Mouse (Mus musculus) kidney, embryonic 16.5 days (tissue): ENCODE data around the gene Slc9a9. TPM values are rescaled to one million over a fixed set of nuclear protein-coding genes. Genes with fewer than 3 reads are reported as not detected.
A peak's percentile ranks its signal among the peaks of the same experiment; 100 is the strongest.

Experiments
- ATAC-seq: fragments of 200-750 bp; cut with Nextera tagmentation; 2 replicates; pipeline ENCODE4 v1.8.0; 2017; ENCODE audit warnings: moderate TSS enrichment; ENCODE audit not compliant: low FRiP score, low TSS enrichment
- H3K27ac ChIP-seq: fragments of 300-500 bp; sonication (generic); 2 replicates; pipeline ENCODE4 v1.5.1; 2014; ENCODE audit warnings: low read length
- H3K27me3 ChIP-seq: fragments of 300-500 bp; sonication (generic); 2 replicates; pipeline ENCODE4 v1.6.1; 2014; ENCODE audit warnings: low read length, control low read depth, mixed read lengths; ENCODE audit not compliant: insufficient read depth
- H3K36me3 ChIP-seq: fragments of 300-500 bp; sonication (generic); 2 replicates; pipeline ENCODE4 v1.6.1; 2014; ENCODE audit warnings: low read length, control low read depth, mixed read lengths; ENCODE audit not compliant: insufficient read depth
- H3K4me1 ChIP-seq: fragments of 300-500 bp; sonication (generic); 2 replicates; pipeline ENCODE4 v1.6.1; 2014; ENCODE audit warnings: low read length, control low read depth, mixed read lengths; ENCODE audit not compliant: insufficient read depth
- H3K4me2 ChIP-seq: fragments of 300-500 bp; sonication (generic); replicated peaks from 2 replicates; pipeline ENCODE4 v1.6.1; 2014; ENCODE audit warnings: low read depth, low read length
- H3K4me3 ChIP-seq: fragments of 300-500 bp; sonication (generic); 2 replicates; pipeline ENCODE4 v1.5.1; 2014; ENCODE audit warnings: mild to moderate bottlenecking, low read length
- H3K9ac ChIP-seq: fragments of 300-500 bp; sonication (generic); replicated peaks from 2 replicates; pipeline ENCODE4 v1.6.1; 2014; ENCODE audit warnings: low read length
- H3K9me3 ChIP-seq: fragments of 300-500 bp; sonication (generic); 2 replicates; pipeline ENCODE4 v1.6.1; 2016; ENCODE audit warnings: low read length, control low read depth
- WGBS: fragments of 180-500 bp; shearing (Covaris S2); extraction: QIAGEN DNeasy Blood & Tissue Kit; methylation state at CpG from one replicate; pipeline ENCODE4 v1.1.7; 2014; 5-methylcytosine and 5-hydroxymethylcytosine counted together
- polyA plus RNA-seq: library from polyadenylated mRNA; unstranded; fragments of >200 nt; fragmentation: Nextera tagmentation; extraction: Ambion mirVana; gene quantifications from 2 replicates; pipeline ENCODE4 v1.2.1, GENCODE M21; 2015

Gene Slc9a9
- polyA plus RNA-seq, 1 experiment from 2014 or later, result 4.3 TPM

DNA sequence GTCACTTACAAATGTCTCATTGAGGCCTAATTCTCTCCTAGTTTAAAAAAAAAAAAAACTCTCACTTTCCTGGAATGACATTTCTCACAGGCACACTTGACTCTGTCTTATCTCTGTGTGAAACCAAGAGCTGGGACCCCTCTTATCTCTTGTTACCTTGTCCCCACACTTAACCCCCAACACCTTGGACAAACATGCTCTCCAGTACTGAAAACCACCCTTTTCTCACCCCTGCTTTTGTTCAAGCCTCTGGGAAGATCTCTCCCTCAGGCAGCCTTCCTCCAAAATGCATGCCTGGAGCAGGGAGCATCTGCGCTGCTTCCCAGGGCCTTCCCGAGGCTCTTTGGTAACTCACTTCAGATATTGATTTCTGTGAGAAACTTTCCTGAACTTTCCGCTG lies 524.0 kb downstream of the Slc9a9 start:
- H3K4me2 ChIP-seq, result no peak overlapping the region
- no peaks in the 10 kb centered on the region for H3K9me3 ChIP-seq
- no peak for ATAC-seq
- H3K9ac ChIP-seq, result no peak overlapping the region; the same call in 1 of the 2 replicates
- H3K36me3 ChIP-seq, result no peaks in the 10 kb centered on the region
- WGBS, result 82% methylated on average over 3 of the region's 3 CpGs
- no peak overlapping the region for H3K4me3 ChIP-seq
- 0 out of 2 replicates have a peak, but pooled peaks cover 9% of the 10 kb centered on the region for H3K4me1 ChIP-seq
- peak overlapping the region; percentile 64 for H3K27ac ChIP-seq
- H3K27me3 ChIP-seq, result no peaks in the 10 kb centered on the region

DNA sequence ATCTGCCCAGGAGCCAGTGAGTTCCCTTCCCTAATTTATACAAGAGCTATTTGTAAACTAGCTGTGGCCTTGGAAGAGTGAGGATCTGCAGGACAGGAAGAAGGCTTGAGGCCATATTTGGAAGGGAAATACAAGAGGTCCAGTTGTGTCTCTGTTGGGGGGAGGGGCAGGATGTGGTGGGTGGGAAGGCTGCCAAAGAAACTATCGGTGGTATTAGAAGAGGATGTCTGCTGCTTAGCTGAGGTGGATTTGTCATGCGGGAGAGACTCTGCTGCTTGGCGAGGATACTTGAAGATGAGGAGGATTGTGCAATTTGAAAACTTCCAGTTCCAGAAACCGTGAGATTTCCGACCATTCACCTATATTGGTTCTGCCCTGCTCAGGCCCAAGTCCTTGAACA lies 524.4 kb downstream of the Slc9a9 start:
- Histone ChIP-seq H3K27ac (peak overlapping the region; percentile 64), H3K27me3 (no peaks in the 10 kb centered on the region), H3K9ac (no peak overlapping the region), H3K4me1 (0 out of 2 replicates have a peak, but pooled peaks cover 9% of the 10 kb centered on the region), H3K36me3 (no peaks in the 10 kb centered on the region), H3K4me2 (no peak overlapping the region), H3K9me3 (no peaks in the 10 kb centered on the region), H3K4me3 (no peak overlapping the region)
- 55% methylated on average over 5 of the region's 5 CpGs for WGBS
- ATAC-seq, result peak; percentile 52; the same call in 1 of the 2 replicates

DNA sequence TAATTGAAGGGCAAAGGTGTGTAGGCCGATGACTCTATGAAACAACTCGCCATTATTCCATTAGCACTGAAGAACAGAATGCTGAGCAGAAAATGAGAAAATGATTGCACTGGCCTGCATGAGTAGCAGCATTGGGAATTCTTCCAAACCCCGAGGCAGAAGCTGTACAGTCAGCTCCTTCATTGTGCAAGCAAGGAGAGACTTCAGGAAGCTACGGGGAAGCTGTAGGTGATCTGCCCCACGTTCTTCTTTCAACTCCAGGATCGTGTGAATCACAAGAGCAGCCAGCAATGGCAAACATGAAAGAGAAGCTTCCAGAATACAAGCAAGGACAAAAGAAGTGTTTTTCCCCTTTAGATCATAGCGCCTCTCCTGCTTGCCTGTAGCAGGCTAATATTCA lies 538.0 kb downstream of the Slc9a9 start:
- no peaks in the 10 kb centered on the region for H3K9me3 ChIP-seq
- no peak overlapping the region for H3K4me2 ChIP-seq
- H3K4me3 ChIP-seq, result no peak overlapping the region
- 82% methylated on average over 7 of the region's 7 CpGs for WGBS
- no peaks in the 10 kb centered on the region for H3K36me3 ChIP-seq
- no peaks in the 10 kb centered on the region for H3K27me3 ChIP-seq
- no peak overlapping the region for H3K27ac ChIP-seq
- no peaks in the 10 kb centered on the region for H3K4me1 ChIP-seq
- H3K9ac ChIP-seq, result no peak overlapping the region
- no peak for ATAC-seq

DNA sequence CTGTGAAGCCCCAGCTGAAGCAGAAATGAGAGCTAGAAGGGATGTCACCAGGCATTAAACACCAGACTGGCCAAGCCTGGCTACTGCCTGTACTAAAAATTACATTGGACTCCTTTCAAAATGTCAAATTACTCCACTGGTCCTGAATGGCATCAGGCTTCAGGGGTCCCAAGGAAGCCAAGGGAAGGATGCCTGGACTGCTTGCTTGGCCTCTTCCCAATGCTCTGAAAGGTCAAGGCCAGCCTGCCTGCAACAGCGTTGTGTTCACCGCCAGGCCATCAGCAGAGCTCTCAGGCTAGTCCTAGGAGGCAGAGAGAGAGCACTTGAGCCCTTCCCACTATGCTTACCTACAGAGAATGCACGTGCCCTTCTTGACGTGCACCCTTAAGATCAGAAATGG lies 539.0 kb downstream of the Slc9a9 start:
- ATAC-seq, result no peak
- H3K4me1 ChIP-seq, result no peaks in the 10 kb centered on the region
- no peak overlapping the region for H3K9ac ChIP-seq
- H3K4me3 ChIP-seq, result no peak overlapping the region
- H3K27ac ChIP-seq, result no peak overlapping the region
- no peak overlapping the region for H3K4me2 ChIP-seq
- no peaks in the 10 kb centered on the region for H3K9me3 ChIP-seq
- H3K27me3 ChIP-seq, result no peaks in the 10 kb centered on the region
- no peaks in the 10 kb centered on the region for H3K36me3 ChIP-seq
- WGBS, result 84% methylated on average over 4 of the region's 4 CpGs

DNA sequence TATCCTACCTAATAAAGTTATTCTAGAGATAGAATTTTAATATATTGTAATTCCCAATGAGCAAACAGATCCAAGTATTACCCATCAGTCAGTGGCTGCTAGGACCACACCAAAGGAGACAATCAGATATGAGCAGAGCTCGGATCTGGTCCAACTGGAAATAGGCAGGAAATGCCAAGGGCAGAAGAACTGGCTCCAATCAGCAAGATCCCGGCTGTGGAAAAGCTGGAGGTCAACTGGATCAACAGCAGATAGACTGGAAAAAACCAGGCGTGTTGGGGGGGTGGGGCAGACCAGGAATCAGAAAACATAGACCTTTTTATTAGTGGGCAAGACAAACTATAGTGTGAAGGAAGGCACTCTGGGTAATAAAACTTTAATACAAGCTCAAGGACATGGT lies 550.3 kb downstream of the Slc9a9 start:
- no peaks in the 10 kb centered on the region for H3K4me1 ChIP-seq
- WGBS, result 47% methylated on average over 3 of the region's 3 CpGs
- ATAC-seq, result no peak

DNA sequence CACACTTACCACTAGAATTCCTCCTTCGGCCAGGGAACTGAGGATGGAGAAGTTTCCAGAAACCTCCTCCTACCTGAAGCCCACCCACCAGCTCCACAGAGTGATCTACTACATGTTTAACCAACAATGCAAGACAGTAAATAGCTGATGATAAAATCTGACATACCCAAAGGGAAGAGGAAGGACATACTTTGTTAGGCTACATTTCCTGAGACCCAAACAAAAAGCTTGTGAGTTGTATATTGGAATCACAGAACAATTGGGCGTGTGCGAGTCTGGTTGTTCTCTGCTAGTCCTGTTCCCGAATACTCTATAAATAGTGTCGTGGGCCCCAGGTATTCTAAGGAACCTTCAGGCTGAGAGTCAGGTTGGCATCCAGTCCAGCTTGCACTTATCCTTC lies 551.6 kb downstream of the Slc9a9 start:
- 81% methylated on average over 5 of the region's 5 CpGs for WGBS
- no peak for ATAC-seq
- no peaks in the 10 kb centered on the region for H3K27me3 ChIP-seq
- H3K4me3 ChIP-seq, result no peak overlapping the region
- H3K27ac ChIP-seq, result no peak overlapping the region
- no peaks in the 10 kb centered on the region for H3K4me1 ChIP-seq
- H3K9me3 ChIP-seq, result no peaks in the 10 kb centered on the region
- no peak overlapping the region for H3K4me2 ChIP-seq
- no peak overlapping the region for H3K9ac ChIP-seq
- no peaks in the 10 kb centered on the region for H3K36me3 ChIP-seq

More for the DNA sequence above, 550.3 kb downstream of the Slc9a9 start:
- Histone ChIP-seq H3K27ac (no peak overlapping the region), H3K9ac (no peak overlapping the region), H3K4me3 (no peak overlapping the region), H3K36me3 (no peaks in the 10 kb centered on the region), H3K27me3 (no peaks in the 10 kb centered on the region), H3K4me2 (no peak overlapping the region), H3K9me3 (no peaks in the 10 kb centered on the region)

DNA sequence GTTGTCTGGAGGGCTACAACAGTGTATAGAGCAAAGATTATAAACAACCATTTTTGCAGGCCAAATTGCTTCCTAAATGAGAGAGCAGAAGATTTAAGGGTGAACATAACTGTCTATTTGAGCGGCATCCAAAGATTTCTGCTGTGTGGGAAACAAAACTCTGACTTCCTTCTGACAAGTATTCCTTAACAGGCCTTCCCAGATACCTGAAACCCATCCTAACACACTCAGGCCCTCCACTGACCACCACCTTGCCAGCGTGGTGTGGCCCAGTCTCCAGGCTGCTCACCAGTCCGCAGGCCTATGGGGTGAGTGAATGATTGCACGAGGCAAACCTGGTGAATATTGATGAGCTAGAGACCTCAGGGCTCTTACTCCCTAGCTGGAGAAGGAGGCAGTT lies 557.3 kb downstream of the Slc9a9 start:
- no peak overlapping the region for H3K27ac ChIP-seq
- no peaks in the 10 kb centered on the region for H3K27me3 ChIP-seq
- 70% methylated on average over 4 of the region's 4 CpGs for WGBS
- no peak overlapping the region for H3K9ac ChIP-seq
- no peaks in the 10 kb centered on the region for H3K9me3 ChIP-seq
- ATAC-seq, result no peak
- H3K36me3 ChIP-seq, result no peaks in the 10 kb centered on the region
- no peaks in the 10 kb centered on the region for H3K4me1 ChIP-seq
- H3K4me2 ChIP-seq, result no peak overlapping the region
- H3K4me3 ChIP-seq, result no peak overlapping the region

DNA sequence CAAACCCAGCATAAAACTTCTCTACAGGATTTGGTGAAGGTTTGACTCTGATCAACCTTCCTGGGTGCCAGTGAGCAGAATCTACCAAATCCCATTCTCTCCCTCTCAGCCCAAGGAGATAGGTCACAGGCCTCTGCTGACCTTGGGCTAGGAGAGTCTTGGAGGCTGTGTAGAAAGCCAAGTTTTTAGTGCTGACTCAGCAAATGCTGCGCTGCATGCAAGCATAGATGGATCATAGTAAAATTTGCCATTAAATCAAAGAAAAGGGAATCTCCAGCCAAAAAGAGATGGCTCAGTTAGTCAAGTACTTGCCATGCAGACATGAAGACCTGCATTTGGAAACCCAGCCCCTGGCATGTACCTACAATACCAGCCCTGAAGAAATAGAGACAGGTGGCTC lies 558.4 kb downstream of the Slc9a9 start:
- H3K27me3 ChIP-seq, result no peaks in the 10 kb centered on the region
- no peak overlapping the region for H3K9ac ChIP-seq
- no peak overlapping the region for H3K27ac ChIP-seq
- 89% methylated on average over 1 of the region's 1 CpGs for WGBS
- no peak for ATAC-seq
- no peak overlapping the region for H3K4me2 ChIP-seq
- no peaks in the 10 kb centered on the region for H3K36me3 ChIP-seq
- H3K4me3 ChIP-seq, result no peak overlapping the region
- H3K9me3 ChIP-seq, result no peaks in the 10 kb centered on the region
- H3K4me1 ChIP-seq, result no peaks in the 10 kb centered on the region

DNA sequence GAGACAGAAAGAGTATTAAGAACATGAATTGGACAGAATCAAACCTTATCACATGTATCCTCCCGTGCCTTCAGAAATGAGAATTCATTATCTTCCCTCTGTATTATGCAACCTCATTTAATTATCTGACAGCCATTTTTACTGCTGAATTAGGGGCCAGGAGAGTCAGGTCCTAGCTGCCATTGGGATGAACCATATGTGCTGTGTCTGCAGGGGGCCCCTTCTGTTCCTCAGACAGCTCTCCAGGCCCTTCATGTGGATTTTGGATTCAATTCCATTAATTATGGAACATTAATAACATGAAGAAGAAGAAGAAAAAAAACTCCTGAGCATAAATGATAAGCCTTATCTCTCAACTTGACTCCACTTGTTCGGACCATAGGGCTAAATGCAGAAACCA lies 559.4 kb downstream of the Slc9a9 start:
- no peaks in the 10 kb centered on the region for H3K27me3 ChIP-seq
- no peaks in the 10 kb centered on the region for H3K9me3 ChIP-seq
- H3K9ac ChIP-seq, result no peak overlapping the region
- H3K36me3 ChIP-seq, result no peaks in the 10 kb centered on the region
- no peak overlapping the region for H3K27ac ChIP-seq
- no peak overlapping the region for H3K4me2 ChIP-seq
- no peaks in the 10 kb centered on the region for H3K4me1 ChIP-seq
- 83% methylated on average over 2 of the region's 2 CpGs for WGBS
- ATAC-seq, result no peak
- H3K4me3 ChIP-seq, result no peak overlapping the region

DNA sequence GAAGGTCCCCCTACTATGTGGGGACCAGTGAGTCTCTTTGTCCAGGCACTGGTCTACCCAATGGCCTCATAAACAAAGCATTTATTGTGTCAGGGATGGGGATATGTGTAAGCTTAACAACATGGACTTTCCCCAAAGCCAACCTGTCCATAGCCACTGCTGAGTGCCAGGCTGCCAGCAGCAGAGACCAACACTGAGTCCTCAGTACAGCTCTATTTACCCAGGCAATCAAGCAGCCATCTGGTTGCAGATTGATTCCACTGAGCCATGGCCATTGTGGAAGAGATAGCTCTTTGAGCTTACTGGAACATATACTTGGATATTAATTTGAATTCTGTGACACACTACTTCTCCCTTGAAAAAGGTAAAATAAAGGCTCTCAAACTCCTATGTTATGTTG lies 570.2 kb downstream of the Slc9a9 start:
- Histone ChIP-seq H3K27me3 (no peaks in the 10 kb centered on the region), H3K4me2 (no peak overlapping the region), H3K9ac (no peak overlapping the region), H3K4me1 (no peaks in the 10 kb centered on the region), H3K4me3 (no peak overlapping the region), H3K36me3 (no peaks in the 10 kb centered on the region), H3K9me3 (no peaks in the 10 kb centered on the region), H3K27ac (no peak overlapping the region)
- no peak for ATAC-seq
